Mouse (Mus musculus): ENCODE measurements around the gene Zfp428. TPM values are rescaled to one million over a fixed set of nuclear protein-coding genes. Genes with fewer than 3 reads are reported as not detected.

Gene Zfp428
- total and polyA plus RNA-seq, 3 experiments, result 12.4 to 16.4 TPM; not detected in 1

- no peaks in the 10 kb centered on the region for H3K9me3 ChIP-seq (replicated peaks; ENCODE audit: insufficient read depth, low read length)
- no peak overlapping the region for H3K4me3 ChIP-seq (ENCODE audit: control insufficient read depth in 1 of 2, insufficient read depth in 1 of 2, low read depth in 2 of 2, low read length in 2 of 2)
- H3K9ac ChIP-seq (ENCODE audit: control insufficient read depth, low read depth, low read length, poor library complexity, severe bottlenecking), result no peak overlapping the region
- peaks cover 1 to 2% of the 10 kb centered on the region in 2 experiments; a peak in 2 of 4 replicates for H3K27me3 ChIP-seq (ENCODE audit: control insufficient read depth in 1 of 2, insufficient read depth in 2 of 2, low read length in 2 of 2)
- H3K36me3 ChIP-seq (ENCODE audit: control insufficient read depth in 1 of 2, insufficient read depth in 2 of 2, low read length in 2 of 2), result no peaks in the 10 kb centered on the region
- no peak overlapping the region for H3K27ac ChIP-seq (ENCODE audit: control insufficient read depth, low read depth, low read length)
- no peaks in the 10 kb centered on the region; a peak in 2 of 4 replicates for H3K4me1 ChIP-seq (ENCODE audit: control insufficient read depth in 1 of 2, insufficient read depth in 2 of 2, low read length in 2 of 2)
- H3K79me2 ChIP-seq (ENCODE audit: control insufficient read depth, insufficient read depth, low read length, poor library complexity), result no peaks in the 10 kb centered on the region
- DNase-seq (ENCODE audit: low read depth, low spot score), result no peak
- no peak for TF ChIP-seq E2F4 (IDR thresholded peaks at IDR 0.05; ENCODE audit: borderline replicate concordance, low read depth, low read length)
- TF ChIP-seq CTCF (IDR thresholded peaks at IDR 0.05 in 2 of 3, conservative IDR thresholded peaks at IDR 0.05 in 1 of 3; ENCODE audit: control insufficient read depth in 1 of 3, insufficient read depth in 1 of 3, low read depth in 2 of 3, low read length in 3 of 3, poor library complexity in 1 of 3, severe bottlenecking in 1 of 3), result no peak
- no peak for TF ChIP-seq JUND (IDR thresholded peaks at IDR 0.05; ENCODE audit: low read depth, low read length)
- no peak for TF ChIP-seq BHLHE40 (IDR thresholded peaks at IDR 0.05; ENCODE audit: borderline replicate concordance, low read depth, low read length)
- no peak for TF ChIP-seq RCOR1 (IDR thresholded peaks at IDR 0.05; ENCODE audit: low read depth, low read length)
- TF ChIP-seq NRF1 (IDR thresholded peaks at IDR 0.05; ENCODE audit: insufficient read depth, low read depth, low read length, poor library complexity, severe bottlenecking), result no peak
- no peak for TF ChIP-seq NELFE (IDR thresholded peaks at IDR 0.05; ENCODE audit: low read depth, low read length)
- TF ChIP-seq MAFK (IDR thresholded peaks at IDR 0.05; ENCODE audit: borderline replicate concordance, low read depth, low read length), result no peak
- TF ChIP-seq CHD1 (IDR thresholded peaks at IDR 0.05; ENCODE audit: low read depth, low read length), result no peak
- no peak for TF ChIP-seq ETS1 (IDR thresholded peaks at IDR 0.05; ENCODE audit: low read depth, low read length)
- TF ChIP-seq GABPA (IDR thresholded peaks at IDR 0.05; ENCODE audit: low read depth, low read length), result no peak
Measured at GRCm38 (mm10) chr7:24479685-24480084, 27.1 kb upstream of the Zfp428 start.

GRCm38 (mm10) chr7:24480121-24480941 lies 26.5 kb upstream of the Zfp428 start:
- Histone ChIP-seq H3K9ac (ENCODE audit: control insufficient read depth, low read depth, low read length, poor library complexity, severe bottlenecking) (no peak overlapping the region), H3K9me3 (replicated peaks; ENCODE audit: insufficient read depth, low read length) (no peaks in the 10 kb centered on the region), H3K4me1 (ENCODE audit: control insufficient read depth in 1 of 2, insufficient read depth in 2 of 2, low read length in 2 of 2) (no peaks in the 10 kb centered on the region; a peak in 2 of 4 replicates), H3K79me2 (ENCODE audit: control insufficient read depth, insufficient read depth, low read length, poor library complexity) (no peaks in the 10 kb centered on the region), H3K27me3 (ENCODE audit: control insufficient read depth in 1 of 2, insufficient read depth in 2 of 2, low read length in 2 of 2) (peaks cover 1 to 2% of the 10 kb centered on the region in 2 experiments; a peak in 2 of 4 replicates), H3K36me3 (ENCODE audit: control insufficient read depth in 1 of 2, insufficient read depth in 2 of 2, low read length in 2 of 2) (no peaks in the 10 kb centered on the region), H3K27ac (ENCODE audit: control insufficient read depth, low read depth, low read length) (no peak overlapping the region), H3K4me3 (ENCODE audit: control insufficient read depth in 1 of 2, insufficient read depth in 1 of 2, low read depth in 2 of 2, low read length in 2 of 2) (no peak overlapping the region)
- DNase-seq (ENCODE audit: low read depth, low spot score), result no peak
- TF ChIP-seq GABPA (IDR thresholded peaks at IDR 0.05; ENCODE audit: low read depth, low read length) (no peak), JUND (IDR thresholded peaks at IDR 0.05; ENCODE audit: low read depth, low read length) (no peak), ETS1 (IDR thresholded peaks at IDR 0.05; ENCODE audit: low read depth, low read length) (no peak), SMC3 (IDR thresholded peaks at IDR 0.05; ENCODE audit: low read depth, low read length) (no peak), SIN3A (IDR thresholded peaks at IDR 0.05; ENCODE audit: low read length) (no peak), ZMIZ1 (IDR thresholded peaks at IDR 0.05; ENCODE audit: low read depth, low read length) (no peak), HCFC1 (IDR thresholded peaks at IDR 0.05; ENCODE audit: low read depth, low read length) (no peak), ZKSCAN1 (IDR thresholded peaks at IDR 0.05; ENCODE audit: low read depth, low read length) (no peak), MAX (IDR thresholded peaks at IDR 0.05; ENCODE audit: low read length) (no peak), TBP (IDR thresholded peaks at IDR 0.05; ENCODE audit: low read depth, low read length) (no peak), ELF1 (IDR thresholded peaks at IDR 0.05; ENCODE audit: low read depth, low read length) (no peak), MYB (IDR thresholded peaks at IDR 0.05; ENCODE audit: low read depth, low read length) (no peak)
